Mouse (Mus musculus) megakaryocyte, embryonic 14.5 days (primary cell): Measurements from ENCODE around the gene Hist1h1c.

Experiments used
- FLI1 ChIP-seq: IDR thresholded peaks from 2 replicates; pipeline ENCODE4 v1.6.1; 2012; ENCODE audit warnings: low read length, inconsistent platforms, mixed read lengths
- GATA1 ChIP-seq: IDR thresholded peaks from 3 replicates; pipeline ENCODE4 v1.6.1; 2012; ENCODE audit warnings: mixed read lengths, low read length, inconsistent platforms, borderline replicate concordance

GRCm38 (mm10) chr13:23689459-23689858, 49.1 kb upstream of the Hist1h1c start:
- TF ChIP-seq GATA1, result no peak
- no peak for TF ChIP-seq FLI1
